Mouse (Mus musculus) cortical plate, adult 2 months (tissue): ENCODE measurements around the gene Itpr2. TPM values are rescaled to one million over a fixed set of nuclear protein-coding genes. Genes with fewer than 3 reads are reported as not detected.

Experiments
- H3K27ac ChIP-seq: fragments of 200-500 bp; 2 replicates; pipeline ENCODE4 v1.5.1; 2012; ENCODE audit warnings: low read length, control low read depth, inconsistent platforms; ENCODE audit not compliant: insufficient read depth
- H3K4me1 ChIP-seq: fragments of 200-500 bp; 2 replicates; pipeline ENCODE4 v1.6.1; 2011; ENCODE audit warnings: low read length; ENCODE audit not compliant: control insufficient read depth, insufficient read depth
- H3K4me3 ChIP-seq: fragments of 200-500 bp; 2 replicates; pipeline ENCODE4 v1.5.1; 2011; ENCODE audit warnings: mild to moderate bottlenecking, low read length, control low read depth; ENCODE audit not compliant: insufficient read depth
- CTCF ChIP-seq: fragments of 200-500 bp; IDR thresholded peaks from 2 replicates; pipeline ENCODE4 v1.5.1; 2011; ENCODE audit warnings: mild to moderate bottlenecking, control low read depth, low read length; ENCODE audit not compliant: insufficient read depth; ENCODE audit errors: extremely low read depth
- POLR2A ChIP-seq: fragments of 200-500 bp; IDR thresholded peaks from 2 replicates; pipeline ENCODE4 v1.6.1; 2011; ENCODE audit warnings: mild to moderate bottlenecking, low read length, control low read depth; ENCODE audit not compliant: insufficient read depth; ENCODE audit errors: extremely low read depth
- polyA plus RNA-seq: library from polyadenylated mRNA; depleted of rRNA; stranded (reverse); fragments of >200 nt; gene quantifications from 2 replicates; pipeline ENCODE4 v1.2.3, GENCODE M21; 2012

Itpr2 gene
- polyA plus RNA-seq, 1 experiment: 8.5 TPM

DNA sequence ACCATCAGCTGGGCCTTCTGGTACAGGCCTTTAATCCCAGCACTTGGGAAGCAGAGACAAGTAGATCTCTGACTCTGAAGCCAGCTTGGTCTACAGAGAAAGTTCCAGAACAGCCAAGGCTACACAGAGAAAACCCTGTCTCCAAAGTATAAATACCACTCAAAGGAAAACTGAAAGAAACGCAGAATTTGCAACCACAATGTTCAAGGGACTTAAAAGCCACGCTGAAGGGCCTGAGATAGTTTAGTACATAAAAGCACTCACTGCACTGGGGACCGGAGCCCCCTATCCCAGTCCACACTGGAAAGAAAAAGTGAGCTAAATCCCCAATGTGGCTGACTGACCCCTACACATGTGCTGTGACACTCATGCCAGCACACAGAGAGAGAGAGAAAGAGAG is 4.6 kb downstream of the Itpr2 start:
- no peaks in the 10 kb centered on the region for H3K4me1 ChIP-seq
- no peak overlapping the region for H3K4me3 ChIP-seq
- TF ChIP-seq POLR2A (no peak), CTCF (no peak)
- no peak overlapping the region for H3K27ac ChIP-seq

DNA sequence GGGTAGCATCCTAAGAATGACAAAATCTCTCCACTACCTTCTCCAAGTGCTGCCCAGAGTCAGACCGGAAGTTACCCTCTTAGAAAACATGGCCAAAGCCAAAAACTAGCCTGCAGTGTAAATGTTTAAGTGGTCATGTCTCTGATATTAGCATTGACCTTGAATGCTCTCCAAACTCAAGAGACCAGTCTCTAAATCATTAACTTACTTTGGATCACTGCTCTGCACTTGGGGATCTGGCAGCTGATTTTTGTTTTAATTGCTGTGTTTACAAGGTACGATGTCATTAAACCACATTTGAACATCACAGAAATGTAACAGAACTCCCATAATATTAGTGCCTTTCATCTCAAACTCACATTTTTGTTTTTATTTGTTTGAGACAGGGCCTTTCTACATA is 10.3 kb downstream of the Itpr2 start:
- TF ChIP-seq POLR2A (no peak), CTCF (no peak)
- Histone ChIP-seq H3K27ac (no peak overlapping the region), H3K4me1 (no peaks in the 10 kb centered on the region), H3K4me3 (no peak overlapping the region)

DNA sequence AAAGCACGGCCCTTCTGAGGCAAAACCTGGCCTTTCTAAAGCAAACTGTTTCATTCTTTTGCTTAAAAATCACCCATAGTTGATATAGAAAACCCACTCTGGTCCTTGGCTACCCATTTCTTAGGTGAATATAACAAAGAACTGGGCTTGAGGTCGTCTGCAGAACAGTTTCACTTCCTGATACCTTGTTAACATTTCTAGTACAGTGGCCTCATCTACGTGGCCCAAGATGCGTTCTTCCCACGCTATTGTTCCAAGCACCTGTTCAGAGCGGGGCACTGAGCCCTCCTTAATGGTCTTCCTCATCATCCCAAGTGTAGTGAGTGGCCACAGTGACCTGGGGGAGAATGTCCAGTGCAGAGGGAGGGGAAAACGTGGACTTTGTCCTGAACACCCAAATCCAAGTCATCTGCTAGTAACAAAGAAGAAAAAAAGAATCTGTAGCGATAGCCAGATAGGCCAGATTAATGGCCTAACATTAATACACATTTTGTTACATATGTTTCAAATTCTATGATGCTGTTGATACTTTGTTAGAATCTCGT is 11.5 kb downstream of the Itpr2 start:
- TF ChIP-seq POLR2A (no peak), CTCF (no peak)
- no peak overlapping the region for H3K4me3 ChIP-seq
- H3K27ac ChIP-seq: no peak overlapping the region
- H3K4me1 ChIP-seq: no peaks in the 10 kb centered on the region

DNA sequence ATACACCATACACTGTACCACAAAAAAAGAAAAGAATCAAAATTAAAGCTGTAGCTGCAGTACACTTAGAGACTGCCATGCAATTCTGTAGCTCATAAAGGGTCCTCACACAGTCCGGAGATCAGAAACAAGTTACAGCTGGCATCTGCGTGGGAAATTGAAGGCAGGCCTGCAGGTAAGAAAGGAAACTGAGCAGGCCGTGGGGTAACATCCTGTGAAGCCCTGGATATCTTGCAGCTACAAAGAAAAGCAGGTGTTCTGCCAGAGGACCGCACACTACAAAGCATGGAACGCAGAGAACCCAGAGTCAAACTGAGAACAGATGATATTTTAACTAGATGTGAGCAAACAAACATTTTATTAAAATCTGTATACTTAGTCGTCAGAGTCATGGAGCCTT is 12.2 kb downstream of the Itpr2 start:
- Histone ChIP-seq H3K4me1 (no peaks in the 10 kb centered on the region), H3K4me3 (no peak overlapping the region), H3K27ac (no peak overlapping the region)
- TF ChIP-seq CTCF: no peak
- no peak for TF ChIP-seq POLR2A

DNA sequence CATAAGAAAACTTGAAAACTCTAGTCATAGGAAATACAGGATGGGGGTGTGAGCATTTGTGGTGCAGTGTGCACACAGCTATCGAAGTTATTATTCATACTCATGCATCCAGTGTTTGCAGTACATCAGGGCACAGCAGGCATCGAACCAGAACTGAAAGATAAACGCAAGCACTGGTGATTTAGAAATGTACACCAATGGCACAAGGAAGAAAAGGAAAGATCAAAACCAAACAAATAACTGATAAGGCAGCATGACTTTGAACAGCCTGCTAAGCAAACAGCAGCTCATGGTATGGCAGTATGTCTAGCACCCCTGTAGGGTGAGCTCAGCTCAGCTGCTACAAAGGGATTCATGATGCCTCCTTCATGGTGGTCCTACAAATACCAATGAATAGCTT is 13.3 kb downstream of the Itpr2 start:
- TF ChIP-seq CTCF (no peak), POLR2A (no peak)
- no peak overlapping the region for H3K4me3 ChIP-seq
- H3K27ac ChIP-seq: no peak overlapping the region
- H3K4me1 ChIP-seq: no peaks in the 10 kb centered on the region

DNA sequence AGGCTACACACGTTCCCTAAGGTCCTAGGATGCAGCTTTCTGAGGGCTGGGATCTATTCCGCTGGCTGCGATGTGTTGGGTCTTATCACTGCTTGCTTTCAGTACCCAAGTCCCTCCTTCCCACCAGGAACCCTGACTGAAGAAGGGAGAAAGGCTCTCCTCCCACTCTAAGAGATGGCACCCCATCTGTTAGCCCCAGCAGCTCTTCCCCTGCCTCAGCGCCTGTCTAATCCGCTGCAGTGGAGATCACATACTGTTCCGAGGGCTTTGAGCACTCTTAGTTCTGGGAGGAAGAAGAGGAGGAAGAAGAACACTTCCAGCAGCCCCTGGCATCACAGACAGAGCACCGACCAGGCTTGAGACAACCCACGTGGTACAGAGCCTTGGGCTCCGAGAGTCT is 14.9 kb downstream of the Itpr2 start:
- Histone ChIP-seq H3K27ac (no peak overlapping the region), H3K4me1 (no peaks in the 10 kb centered on the region), H3K4me3 (no peak overlapping the region)
- TF ChIP-seq POLR2A (no peak), CTCF (no peak)

DNA sequence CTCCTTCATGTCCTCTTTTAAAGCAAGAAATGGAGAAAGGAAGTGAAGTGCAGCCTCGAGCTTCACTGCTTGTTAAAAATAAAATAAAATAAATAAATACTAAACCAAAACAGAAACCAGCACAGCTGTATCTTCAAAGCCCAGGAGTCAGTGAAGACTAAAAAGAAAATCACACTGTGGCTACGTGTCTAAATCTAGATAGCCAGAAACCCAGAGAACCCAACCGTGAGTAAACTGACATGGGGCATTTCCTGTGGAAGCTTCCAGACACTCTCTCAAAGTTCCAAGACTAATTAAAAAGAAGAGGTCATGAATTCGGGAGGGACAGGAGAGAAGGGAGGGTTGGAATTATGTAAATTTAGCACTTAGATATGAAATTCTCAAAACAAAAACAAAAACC is 15.9 kb downstream of the Itpr2 start:
- no peak for TF ChIP-seq CTCF
- no peak for TF ChIP-seq POLR2A
- no peaks in the 10 kb centered on the region for H3K4me1 ChIP-seq
- H3K4me3 ChIP-seq: no peak overlapping the region
- H3K27ac ChIP-seq: no peak overlapping the region

DNA sequence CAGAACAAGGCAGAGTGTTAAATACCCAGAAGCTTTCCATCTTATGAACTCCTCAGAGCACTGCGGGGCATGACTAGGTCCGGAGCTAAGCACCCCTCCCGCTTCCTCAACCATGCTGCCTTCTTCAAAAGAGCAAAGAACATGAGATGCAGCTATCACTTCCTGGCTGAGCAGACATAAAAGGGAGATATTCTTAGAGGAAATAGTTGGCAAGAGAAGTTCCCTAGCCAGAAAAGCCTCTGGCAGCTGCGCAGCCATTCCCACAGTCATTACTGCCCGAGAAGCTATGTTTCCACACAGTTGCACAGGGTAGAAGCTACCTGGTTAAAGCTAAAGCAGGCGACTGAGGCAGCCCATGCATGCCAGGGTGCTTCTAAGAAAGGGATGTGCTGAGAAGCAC is 20.6 kb downstream of the Itpr2 start:
- no peak for TF ChIP-seq POLR2A
- no peak for TF ChIP-seq CTCF
- H3K27ac ChIP-seq: no peak overlapping the region
- no peaks in the 10 kb centered on the region; the same call in 1 of the 2 replicates for H3K4me1 ChIP-seq
- no peak overlapping the region for H3K4me3 ChIP-seq

DNA sequence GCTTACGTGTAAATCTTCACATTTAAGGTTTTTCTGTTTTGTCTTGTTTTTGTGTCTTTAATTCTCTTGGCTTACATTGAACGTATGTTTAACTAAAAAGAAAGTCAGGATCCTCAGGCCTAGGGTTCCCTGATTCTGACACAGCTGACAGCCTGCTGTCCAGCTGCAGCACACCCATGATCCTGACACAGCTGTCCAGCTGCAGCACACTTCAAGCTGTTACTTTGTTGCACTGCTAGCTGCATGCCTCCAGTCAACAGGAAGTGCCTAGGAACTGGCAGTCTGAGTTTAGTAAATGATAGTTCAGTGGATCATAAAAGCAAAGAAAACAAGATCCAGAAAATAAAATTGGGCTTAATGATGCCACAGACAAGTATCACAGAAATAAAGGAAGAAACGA is 21.1 kb downstream of the Itpr2 start:
- H3K4me1 ChIP-seq: no peaks in the 10 kb centered on the region; the same call in 1 of the 2 replicates
- no peak overlapping the region for H3K4me3 ChIP-seq
- no peak overlapping the region for H3K27ac ChIP-seq
- no peak for TF ChIP-seq POLR2A
- TF ChIP-seq CTCF: no peak

DNA sequence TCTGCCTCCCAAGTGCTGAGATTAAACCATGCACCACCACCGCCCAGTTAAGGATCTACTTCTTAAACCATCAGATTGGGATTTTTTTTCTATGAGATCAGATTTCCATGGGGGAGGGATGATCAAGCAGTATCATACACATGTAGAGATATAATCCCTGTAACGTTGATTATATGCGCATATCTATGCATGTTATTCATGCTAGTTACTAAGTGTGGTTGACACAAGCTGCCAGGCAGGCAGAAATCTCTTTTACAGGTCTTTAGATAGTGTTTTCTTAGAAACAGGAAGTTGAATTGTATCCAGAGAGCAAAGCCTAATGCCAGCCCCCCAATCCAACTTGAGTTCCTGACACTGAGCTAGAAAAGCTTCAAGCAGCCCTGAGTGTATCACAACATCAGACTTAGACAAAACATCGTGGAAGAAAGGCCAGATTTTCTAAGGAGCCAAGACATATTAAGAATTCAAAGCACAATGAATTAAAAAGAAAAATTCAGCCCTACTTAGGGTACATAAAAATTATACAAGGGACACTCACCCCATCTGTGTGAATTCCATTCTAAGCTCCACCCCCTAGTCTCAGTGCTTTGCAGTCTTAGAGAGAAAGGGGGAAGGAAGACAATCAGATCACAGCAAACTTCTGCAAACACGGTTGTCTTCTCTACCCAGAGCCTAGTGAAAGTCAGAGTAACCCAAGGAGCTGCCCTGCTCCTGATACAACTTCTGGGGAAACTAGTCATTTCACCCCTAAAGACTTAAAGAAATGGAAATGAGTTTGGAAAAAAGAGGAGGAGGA is 22.9 kb downstream of the Itpr2 start:
- Histone ChIP-seq H3K4me3 (no peak overlapping the region), H3K27ac (no peak overlapping the region), H3K4me1 (no peaks in the 10 kb centered on the region; the same call in 1 of the 2 replicates)
- no peak for TF ChIP-seq POLR2A
- TF ChIP-seq CTCF: no peak
